Mouse (Mus musculus) hindbrain, postnatal 0 days (tissue): ENCODE results near the gene Abcc9. TPM values are rescaled to one million over a fixed set of nuclear protein-coding genes. Genes with fewer than 3 reads are reported as not detected.

ENCODE experiments used
- ATAC-seq: fragments of 200-750 bp; cut with Nextera tagmentation; 2 replicates; pipeline ENCODE4 v1.8.0; 2017; ENCODE audit warnings: mild to moderate bottlenecking, moderate TSS enrichment, moderate library complexity
- DNase-seq: peaks from one replicate; pipeline ENCODE4 v3.0.0-alpha.2; 2015; ENCODE audit warnings: low spot score
- H3K27ac ChIP-seq: fragments of 300-500 bp; sonication (generic); 2 replicates; pipeline ENCODE4 v1.5.1; 2014; ENCODE audit warnings: mild to moderate bottlenecking
- H3K27me3 ChIP-seq: fragments of 300-500 bp; sonication (generic); 2 replicates; pipeline ENCODE4 v1.6.1; 2014; ENCODE audit warnings: low read length, mixed read lengths; ENCODE audit not compliant: insufficient read depth
- H3K36me3 ChIP-seq: fragments of 300-500 bp; sonication (generic); 2 replicates; pipeline ENCODE4 v1.6.1; 2014; ENCODE audit warnings: low read length, mixed read lengths; ENCODE audit not compliant: insufficient read depth
- H3K4me1 ChIP-seq: fragments of 300-500 bp; sonication (generic); 2 replicates; pipeline ENCODE4 v1.6.1; 2014; ENCODE audit warnings: antibody characterized with exemption, low read length, mixed read lengths; ENCODE audit not compliant: insufficient read depth
- H3K4me2 ChIP-seq: fragments of 300-500 bp; sonication (generic); 2 replicates; pipeline ENCODE4 v1.6.1; 2014; ENCODE audit warnings: low read depth, mild to moderate bottlenecking, low read length, moderate library complexity, mixed read lengths
- H3K4me3 ChIP-seq: fragments of 300-500 bp; sonication (generic); 2 replicates; pipeline ENCODE4 v1.5.1; 2014; ENCODE audit warnings: low read length
- H3K9ac ChIP-seq: fragments of 300-500 bp; sonication (generic); replicated peaks from 2 replicates; pipeline ENCODE4 v1.6.1; 2014; ENCODE audit warnings: mild to moderate bottlenecking, low read length, moderate library complexity, mixed read lengths
- H3K9me3 ChIP-seq: fragments of 300-500 bp; sonication (generic); 2 replicates; pipeline ENCODE4 v1.6.1; 2016; ENCODE audit warnings: low read length, mixed read lengths
- CTCF ChIP-seq: IDR thresholded peaks from 2 replicates; pipeline ENCODE4 v1.5.1; 2016; ENCODE audit warnings: antibody characterized with exemption, control low read depth, low read depth
- WGBS: fragments of 180-500 bp; shearing (Covaris S2); extraction: QIAGEN DNeasy Blood & Tissue Kit; methylation state at CpG from one replicate; pipeline ENCODE4 v1.1.7; 2014; 5-methylcytosine and 5-hydroxymethylcytosine counted together
- polyA plus RNA-seq: library from polyadenylated mRNA; unstranded; fragments of >200 nt; fragmentation: Nextera tagmentation; extraction: Ambion mirVana; gene quantifications from 2 replicates; pipeline ENCODE4 v1.2.1, GENCODE M21; 2015
- total RNA-seq: library from RNA; depleted of rRNA; stranded (reverse); fragments of >200 nt; gene quantifications from 2 replicates; pipeline ENCODE4 v1.2.3, GENCODE M21; 2014

Gene Abcc9
- total and polyA plus RNA-seq, 2 experiments from 2014 or later, result 2.0 to 8.9 TPM

DNA sequence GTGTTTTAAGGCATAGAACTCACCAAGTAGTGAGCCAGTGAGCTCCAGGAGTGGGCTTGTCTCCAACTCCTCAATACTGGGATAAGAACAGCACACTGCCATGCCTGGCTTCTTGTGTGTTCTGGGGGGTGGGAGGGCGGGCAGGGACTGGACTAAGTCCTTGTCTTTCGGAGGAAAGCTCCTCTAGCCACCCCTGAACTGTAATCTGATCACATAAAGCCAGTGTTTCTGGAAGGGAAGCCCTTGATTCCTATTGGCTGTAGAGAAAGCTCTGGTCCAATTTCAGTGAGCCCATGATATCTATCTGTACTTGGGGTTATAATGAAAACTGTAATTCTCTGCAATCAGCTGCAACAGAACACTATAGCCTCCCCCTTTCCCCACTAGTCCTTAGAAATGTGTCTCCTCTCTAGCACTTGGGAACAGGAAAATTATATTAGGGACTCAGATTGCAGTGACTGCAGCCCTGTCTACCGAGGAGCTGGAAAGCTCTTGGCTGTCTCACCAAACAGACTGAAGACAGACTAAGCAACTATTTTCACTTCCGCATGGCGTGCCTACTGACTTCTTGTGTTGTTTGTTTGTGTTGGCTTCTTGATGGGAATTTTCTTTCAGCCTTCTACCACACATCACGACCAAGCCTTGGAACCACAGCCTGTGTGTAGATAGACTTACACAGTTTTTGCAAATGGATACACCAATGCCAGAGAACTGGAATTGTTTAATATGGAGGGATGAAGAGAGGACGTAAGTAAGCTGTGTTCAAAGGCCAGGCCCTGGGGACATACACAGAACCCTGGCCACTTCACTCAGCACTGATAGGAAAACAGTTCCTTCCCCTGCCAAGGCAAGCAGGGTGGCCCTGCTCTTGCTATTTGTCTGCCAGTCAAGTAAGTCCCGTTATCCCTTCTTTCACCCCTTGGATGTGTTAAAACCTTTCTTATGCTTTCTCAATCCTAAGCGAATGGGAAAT, 92.4 kb downstream of the Abcc9 start:
- H3K36me3 ChIP-seq, result no peaks in the 10 kb centered on the region
- DNase-seq (no peak), ATAC-seq (no peak)
- no peak overlapping the region for H3K4me2 ChIP-seq
- H3K9ac ChIP-seq, result no peak overlapping the region
- no peaks in the 10 kb centered on the region for H3K27me3 ChIP-seq
- no peaks in the 10 kb centered on the region for H3K9me3 ChIP-seq
- 70% methylated on average over 9 of the region's 9 CpGs for WGBS
- no peak overlapping the region for H3K27ac ChIP-seq
- H3K4me1 ChIP-seq, result no peaks in the 10 kb centered on the region
- no peak overlapping the region for H3K4me3 ChIP-seq
- TF ChIP-seq CTCF, result no peak

DNA sequence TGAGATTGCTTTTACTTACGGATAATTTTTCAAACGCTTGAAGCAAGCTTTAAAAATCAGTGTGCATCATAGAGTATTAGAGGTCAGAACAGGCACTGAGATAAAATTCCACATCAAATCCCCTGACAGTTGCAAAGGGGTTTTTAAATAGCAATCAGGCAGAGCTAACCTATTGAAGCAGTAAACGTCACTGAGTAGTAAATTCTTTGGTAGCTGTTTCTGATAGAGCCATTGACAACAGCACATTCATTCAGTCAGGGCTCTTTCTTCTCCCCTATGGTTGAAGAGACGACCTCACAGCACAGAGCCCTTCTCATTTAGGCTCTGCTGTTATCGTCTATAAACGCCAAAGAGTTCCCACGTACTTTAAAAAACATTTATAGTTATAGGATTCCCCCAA, 95.0 kb downstream of the Abcc9 start:
- Histone ChIP-seq H3K36me3 (no peaks in the 10 kb centered on the region), H3K27ac (no peak overlapping the region), H3K9me3 (no peaks in the 10 kb centered on the region), H3K4me3 (no peak overlapping the region), H3K4me2 (no peak overlapping the region), H3K4me1 (no peaks in the 10 kb centered on the region), H3K27me3 (no peaks in the 10 kb centered on the region), H3K9ac (no peak overlapping the region)
- WGBS, result 57% methylated on average over 7 of the region's 7 CpGs
- ATAC-seq, result no peak
- DNase-seq, result no peak
- TF ChIP-seq CTCF, result no peak

GRCm38 (mm10) chr6:142602772-142603171, 99.3 kb downstream of the Abcc9 start:
- DNase-seq (no peak), ATAC-seq (no peak)
- no peaks in the 10 kb centered on the region for H3K4me1 ChIP-seq
- H3K36me3 ChIP-seq, result no peaks in the 10 kb centered on the region
- no peak overlapping the region for H3K4me2 ChIP-seq
- H3K27ac ChIP-seq, result no peak overlapping the region
- 58% methylated on average over 6 of the region's 6 CpGs for WGBS
- no peak overlapping the region for H3K4me3 ChIP-seq
- H3K27me3 ChIP-seq, result no peaks in the 10 kb centered on the region
- no peak overlapping the region for H3K9ac ChIP-seq
- TF ChIP-seq CTCF, result no peak
- H3K9me3 ChIP-seq, result no peaks in the 10 kb centered on the region

- no peaks in the 10 kb centered on the region for H3K4me1 ChIP-seq
- no peak overlapping the region for H3K4me2 ChIP-seq
- no peak for DNase-seq
- no peak for TF ChIP-seq CTCF
- no peak for ATAC-seq
- no peak overlapping the region for H3K27ac ChIP-seq
- WGBS, result 77% methylated on average over 4 of the region's 4 CpGs
- H3K27me3 ChIP-seq, result no peaks in the 10 kb centered on the region
- no peaks in the 10 kb centered on the region for H3K9me3 ChIP-seq
- no peaks in the 10 kb centered on the region for H3K36me3 ChIP-seq
- no peak overlapping the region for H3K9ac ChIP-seq
- H3K4me3 ChIP-seq, result no peak overlapping the region
Measured at GRCm38 (mm10) chr6:142578831-142579230, 123.3 kb downstream of the Abcc9 start.

GRCm38 (mm10) chr6:142577801-142578200, 124.3 kb downstream of the Abcc9 start:
- no peak overlapping the region for H3K27ac ChIP-seq
- no peaks in the 10 kb centered on the region for H3K36me3 ChIP-seq
- no peak overlapping the region for H3K9ac ChIP-seq
- no peak overlapping the region for H3K4me2 ChIP-seq
- ATAC-seq (no peak), DNase-seq (no peak)
- no peak overlapping the region for H3K4me3 ChIP-seq
- H3K4me1 ChIP-seq, result no peaks in the 10 kb centered on the region
- H3K27me3 ChIP-seq, result no peaks in the 10 kb centered on the region
- no peak for TF ChIP-seq CTCF
- WGBS, result 86% methylated on average over 6 of the region's 6 CpGs
- no peaks in the 10 kb centered on the region for H3K9me3 ChIP-seq

DNA sequence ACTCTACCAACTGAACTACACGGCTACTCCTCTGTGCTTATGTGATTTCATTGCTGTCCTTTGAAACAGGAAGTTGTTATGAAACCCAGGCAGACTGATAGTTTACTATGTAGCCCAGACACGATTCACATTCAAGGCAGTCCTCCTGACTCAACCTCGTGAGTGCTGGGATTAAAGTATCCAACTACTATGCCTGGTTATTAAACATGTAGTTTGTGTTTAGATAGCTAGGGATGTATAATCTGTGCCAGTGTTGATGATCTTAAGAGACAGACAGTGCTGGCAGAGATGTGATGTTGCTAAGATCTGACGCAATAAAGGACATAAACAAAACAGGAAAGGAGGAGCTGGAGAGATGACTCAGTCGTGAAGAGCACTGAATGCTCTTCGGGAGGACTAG, 129.2 kb downstream of the Abcc9 start:
- H3K27me3 ChIP-seq, result peaks cover 5% of the 10 kb centered on the region; the same call in 1 of the 2 replicates
- TF ChIP-seq CTCF, result no peak
- H3K9ac ChIP-seq, result no peak overlapping the region
- WGBS, result 69% methylated on average over 6 of the region's 6 CpGs
- no peak for DNase-seq
- H3K9me3 ChIP-seq, result no peaks in the 10 kb centered on the region
- no peak overlapping the region for H3K4me3 ChIP-seq
- H3K36me3 ChIP-seq, result no peaks in the 10 kb centered on the region
- ATAC-seq, result no peak
- H3K4me1 ChIP-seq, result no peaks in the 10 kb centered on the region
- no peak overlapping the region for H3K4me2 ChIP-seq
- no peak overlapping the region for H3K27ac ChIP-seq
